Mouse (Mus musculus) myocyte (in vitro differentiated cells): ENCODE measurements around the gene Anapc5. TPM values are rescaled to one million over a fixed set of nuclear protein-coding genes. Genes with fewer than 3 reads are reported as not detected.

ENCODE experiments used
- H3K27me3 ChIP-seq: one replicate; pipeline ENCODE4 v1.6.1; 2011; ENCODE audit not compliant: control insufficient read depth, insufficient read depth, insufficient read length
- H3K36me3 ChIP-seq: one replicate; pipeline ENCODE4 v1.6.1; 2011; ENCODE audit not compliant: control insufficient read depth, insufficient read depth
- H3K4me2 ChIP-seq: one replicate; pipeline ENCODE4 v1.6.1; 2011; ENCODE audit warnings: low read depth, control low read depth
- H3K4me3 ChIP-seq: one replicate; pipeline ENCODE4 v1.5.1; 2011; ENCODE audit warnings: mild to moderate bottlenecking, control low read depth, moderate library complexity
- H3K79me2 ChIP-seq: one replicate; pipeline ENCODE4 v1.6.1; 2011; ENCODE audit not compliant: control insufficient read depth, insufficient read depth
- H3ac ChIP-seq: one replicate; pipeline ENCODE4 v1.6.1; 2011; ENCODE audit not compliant: control insufficient read depth, insufficient read length
- CEBPB ChIP-seq: IDR thresholded peaks from 2 replicates; pipeline ENCODE4 v1.6.1; 2011; ENCODE audit warnings: mild to moderate bottlenecking, moderate library complexity; ENCODE audit not compliant: poor library complexity, insufficient read depth, severe bottlenecking
- E2F4 ChIP-seq: IDR thresholded peaks from one replicate; pipeline ENCODE4 v1.6.1; 2011; ENCODE audit warnings: mild to moderate bottlenecking, control low read depth, moderate library complexity; ENCODE audit not compliant: insufficient read depth
- MAX ChIP-seq: IDR thresholded peaks from one replicate; pipeline ENCODE4 v1.6.1; 2011; ENCODE audit warnings: low read depth, mild to moderate bottlenecking, control low read depth
- MYOD1 ChIP-seq, 3 experiments: IDR thresholded peaks; one replicate each; pipeline ENCODE4 v1.6.1; 2011; ENCODE audit warnings: control low read depth in 2 of 3, low read depth in 2 of 3, mild to moderate bottlenecking in 2 of 3, moderate library complexity in 1 of 3; ENCODE audit not compliant: insufficient read length in 2 of 3, control insufficient read depth in 1 of 3
- MYOG ChIP-seq, 3 experiments: IDR thresholded peaks; one replicate each; pipeline ENCODE4 v1.6.1; 2011; ENCODE audit warnings: control low read depth in 2 of 3, low read depth in 2 of 3, mild to moderate bottlenecking in 2 of 3; ENCODE audit not compliant: insufficient read length in 2 of 3, control insufficient read depth in 1 of 3, insufficient read depth in 1 of 3
- POLR2A ChIP-seq: IDR thresholded peaks from one replicate; pipeline ENCODE4 v1.6.1; 2011; ENCODE audit warnings: low read depth, mild to moderate bottlenecking, control low read depth, moderate library complexity; ENCODE audit not compliant: insufficient read length
- POLR2AphosphoS2 ChIP-seq: IDR thresholded peaks from one replicate; pipeline ENCODE4 v1.6.1; 2011; ENCODE audit warnings: low read depth, control low read depth; ENCODE audit not compliant: insufficient read length
- REST ChIP-seq: IDR thresholded peaks from one replicate; pipeline ENCODE4 v1.6.1; 2011; ENCODE audit warnings: mild to moderate bottlenecking, control low read depth, moderate library complexity; ENCODE audit not compliant: insufficient read depth, insufficient read length
- SRF ChIP-seq: IDR thresholded peaks from one replicate; pipeline ENCODE4 v1.6.1; 2011; ENCODE audit warnings: low read depth; ENCODE audit not compliant: control insufficient read depth, insufficient read length
- TCF12 ChIP-seq: IDR thresholded peaks from one replicate; pipeline ENCODE4 v1.6.1; 2011; ENCODE audit warnings: mild to moderate bottlenecking, control low read depth; ENCODE audit not compliant: poor library complexity, insufficient read depth, severe bottlenecking
- TCF3 ChIP-seq: IDR thresholded peaks from one replicate; pipeline ENCODE4 v1.6.1; 2011; ENCODE audit warnings: low read depth, control low read depth; ENCODE audit not compliant: insufficient read length
- USF1 ChIP-seq: IDR thresholded peaks from one replicate; pipeline ENCODE4 v1.6.1; 2011; ENCODE audit warnings: low read depth, mild to moderate bottlenecking, control low read depth, moderate library complexity
- polyA plus RNA-seq: library from polyadenylated mRNA; unstranded; fragments of >200 nt; fragmentation: generic; extraction: Trizol; gene quantifications from one replicate; pipeline ENCODE4 v1.2.1, GENCODE M21; 2012; ENCODE audit warnings: missing spikeins

The Anapc5 gene
- polyA plus RNA-seq, 1 experiment = 197 TPM

DNA sequence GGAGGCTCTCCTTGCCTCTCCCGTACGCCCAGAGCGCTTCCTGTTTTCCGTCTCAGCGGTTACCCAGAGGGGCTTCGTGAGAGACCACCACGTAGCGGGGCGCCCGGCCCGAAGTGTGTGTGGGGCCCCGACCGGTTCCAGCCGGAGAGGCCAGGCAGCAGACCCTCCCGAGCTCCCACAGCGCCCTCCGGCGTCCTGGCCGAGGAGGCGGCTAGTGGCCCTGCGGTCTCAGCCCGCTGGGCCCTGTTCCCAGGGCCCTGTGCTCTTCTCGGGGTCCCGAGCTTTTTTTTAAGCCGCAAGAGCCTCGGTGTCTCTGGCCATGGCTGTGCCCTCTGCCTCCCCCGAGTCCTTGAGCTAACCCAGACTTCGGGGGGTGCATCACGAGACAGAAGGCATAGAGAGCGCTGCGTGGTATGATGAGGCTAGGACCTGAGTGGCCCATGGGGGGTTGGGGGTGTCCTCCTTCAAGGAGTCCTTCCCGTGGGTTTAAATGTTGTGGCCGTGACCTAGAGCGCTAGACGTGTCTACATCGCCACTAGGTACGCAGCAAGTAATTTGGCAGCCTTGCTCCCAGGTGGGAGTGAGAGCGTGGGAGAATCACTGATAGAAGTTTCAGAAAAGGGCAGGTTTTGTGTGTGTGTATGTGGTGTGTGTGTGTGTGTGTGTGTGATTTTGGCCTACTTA lies 29.3 kb upstream of the Anapc5 start:
- peak overlapping the region; percentile 86 for H3K4me2 ChIP-seq
- peak overlapping the region; percentile 42 for H3ac ChIP-seq
- no peaks in the 10 kb centered on the region for H3K27me3 ChIP-seq
- H3K36me3 ChIP-seq = no peaks in the 10 kb centered on the region
- peaks cover 10% of the 10 kb centered on the region for H3K79me2 ChIP-seq
- H3K4me3 ChIP-seq = peak overlapping the region; percentile 76
- TF ChIP-seq MYOD1 (IDR thresholded peaks at IDR 0.05; ENCODE audit: control insufficient read depth in 1 of 3, insufficient read length in 2 of 3, low read depth in 2 of 3) = no peak

DNA sequence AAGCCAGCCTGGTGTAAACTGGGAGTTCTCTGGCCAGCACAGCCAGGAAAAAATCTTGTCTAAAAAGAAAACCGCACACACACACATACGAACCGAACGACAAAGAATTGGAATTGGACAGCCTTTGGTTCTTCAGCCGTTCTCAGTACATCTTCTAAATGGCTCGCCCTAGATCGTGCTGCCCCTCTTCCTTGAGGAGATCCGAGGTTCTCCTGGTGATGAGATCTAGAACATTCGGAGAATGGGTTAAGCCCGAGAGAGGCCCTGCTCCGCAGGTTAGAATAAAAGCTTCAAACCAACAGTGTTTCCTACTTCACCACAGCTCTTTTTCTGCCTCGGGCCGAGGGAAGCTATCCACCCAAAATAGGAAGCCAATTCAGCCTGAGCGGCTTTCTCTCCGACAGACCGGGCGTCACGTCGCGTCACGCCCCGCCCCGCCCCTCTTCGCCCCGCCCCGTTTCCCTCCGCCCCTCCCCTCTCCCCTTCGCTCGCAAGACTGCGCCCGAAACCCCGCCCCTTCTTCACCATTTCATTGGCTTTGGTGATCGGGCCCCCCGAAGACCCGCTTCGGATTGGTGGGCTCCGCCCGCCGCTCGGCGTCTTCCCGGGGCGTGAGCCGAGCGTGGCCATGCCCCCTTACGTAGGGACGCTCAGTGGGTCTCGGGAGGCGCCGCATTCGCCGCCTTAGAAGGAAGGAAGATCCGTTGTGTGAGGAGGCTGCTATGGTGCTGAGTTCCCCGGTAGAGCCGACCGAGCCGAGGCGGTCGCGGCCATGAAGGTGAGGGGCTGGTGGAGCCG lies 28.6 kb upstream of the Anapc5 start, which contains the start of gene Rnf34:
Gene Rnf34, plus strand, starts transcription at position 528 of the 798 bp plus-strand sequence.
- TF ChIP-seq E2F4 (no peak), MYOG (IDR thresholded peaks at IDR 0.05; ENCODE audit: control insufficient read depth in 1 of 3, insufficient read depth in 1 of 3, insufficient read length in 2 of 3, low read depth in 2 of 3) (no peak), MAX (no peak), POLR2AphosphoS2 (peak; percentile 98), TCF12 (no peak), SRF (peak; percentile 86), REST (no peak), MYOD1 (IDR thresholded peaks at IDR 0.05; ENCODE audit: control insufficient read depth in 1 of 3, insufficient read length in 2 of 3, low read depth in 2 of 3) (no peak), USF1 (no peak), POLR2A (peak; percentile 97), CEBPB (no peak), TCF3 (no peak)
- Histone ChIP-seq H3K4me2 (peak within 1 kb of the TSS; percentile 91), H3K36me3 (no peaks in the 10 kb centered on the region), H3ac (peak within 1 kb of the TSS; percentile 42), H3K4me3 (peak within 1 kb of the TSS; percentile 76), H3K27me3 (no peaks in the 10 kb centered on the region), H3K79me2 (peaks cover 10% of the 10 kb centered on the region)

DNA sequence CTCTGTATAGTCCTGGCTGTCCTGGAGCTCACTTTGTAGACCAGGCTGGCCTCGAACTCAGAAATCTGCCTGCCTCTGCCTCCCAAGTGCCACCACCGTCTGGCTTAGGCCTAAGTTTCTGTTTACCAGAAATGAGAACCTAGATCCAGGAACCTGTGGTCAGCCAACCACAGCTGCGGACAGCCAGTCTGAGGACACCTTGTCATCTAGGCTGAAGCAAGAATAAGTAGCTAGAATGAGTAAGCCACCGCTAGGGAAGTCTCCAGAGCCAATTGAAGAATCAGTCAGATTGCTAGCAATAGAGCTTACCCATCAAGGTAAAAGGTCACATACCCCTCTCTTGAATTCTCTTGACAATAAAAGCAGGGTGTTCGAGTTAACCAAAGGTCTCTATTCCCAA lies 22.7 kb upstream of the Anapc5 start:
- Histone ChIP-seq H3K4me2 (no peak overlapping the region), H3K27me3 (no peaks in the 10 kb centered on the region), H3K4me3 (no peak overlapping the region), H3K79me2 (no peaks in the 10 kb centered on the region), H3ac (no peak overlapping the region), H3K36me3 (no peaks in the 10 kb centered on the region)
- TF ChIP-seq POLR2AphosphoS2 (no peak), TCF12 (no peak), MYOG (IDR thresholded peaks at IDR 0.05; ENCODE audit: control insufficient read depth in 1 of 3, insufficient read depth in 1 of 3, insufficient read length in 2 of 3, low read depth in 2 of 3) (no peak), E2F4 (no peak), USF1 (no peak), MYOD1 (IDR thresholded peaks at IDR 0.05; ENCODE audit: control insufficient read depth in 1 of 3, insufficient read length in 2 of 3, low read depth in 2 of 3) (no peak), CEBPB (no peak)

DNA sequence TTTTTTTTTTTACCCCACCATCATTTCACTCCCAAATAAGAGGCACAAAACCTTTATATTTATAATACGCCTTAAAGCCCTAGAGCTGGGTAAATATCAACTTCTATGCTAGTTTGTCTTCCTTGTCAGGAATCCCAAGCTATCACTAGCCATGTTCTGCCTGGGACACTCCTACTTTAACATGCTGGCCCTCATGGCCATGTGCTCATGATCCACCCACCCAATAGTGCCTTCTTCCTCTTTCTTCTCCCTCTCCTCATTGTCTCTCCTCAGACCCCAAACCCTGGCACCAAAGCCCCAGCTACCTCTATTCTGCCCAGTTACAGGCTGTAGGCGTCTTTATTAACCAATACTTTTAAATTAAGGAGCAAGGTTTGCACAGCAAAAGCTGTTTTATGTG lies 20.0 kb upstream of the Anapc5 start:
- TF ChIP-seq MYOG (IDR thresholded peaks at IDR 0.05; ENCODE audit: control insufficient read depth in 1 of 3, insufficient read depth in 1 of 3, insufficient read length in 2 of 3, low read depth in 2 of 3) (no peak), E2F4 (no peak), SRF (no peak), TCF12 (no peak), POLR2A (no peak), CEBPB (no peak), USF1 (no peak), REST (no peak), POLR2AphosphoS2 (no peak), MYOD1 (IDR thresholded peaks at IDR 0.05; ENCODE audit: control insufficient read depth in 1 of 3, insufficient read length in 2 of 3, low read depth in 2 of 3) (no peak), TCF3 (no peak), MAX (no peak)
- no peak overlapping the region for H3K4me2 ChIP-seq
- no peaks in the 10 kb centered on the region for H3K79me2 ChIP-seq
- no peak overlapping the region for H3ac ChIP-seq
- H3K4me3 ChIP-seq = no peak overlapping the region
- H3K27me3 ChIP-seq = no peaks in the 10 kb centered on the region
- no peaks in the 10 kb centered on the region for H3K36me3 ChIP-seq

DNA sequence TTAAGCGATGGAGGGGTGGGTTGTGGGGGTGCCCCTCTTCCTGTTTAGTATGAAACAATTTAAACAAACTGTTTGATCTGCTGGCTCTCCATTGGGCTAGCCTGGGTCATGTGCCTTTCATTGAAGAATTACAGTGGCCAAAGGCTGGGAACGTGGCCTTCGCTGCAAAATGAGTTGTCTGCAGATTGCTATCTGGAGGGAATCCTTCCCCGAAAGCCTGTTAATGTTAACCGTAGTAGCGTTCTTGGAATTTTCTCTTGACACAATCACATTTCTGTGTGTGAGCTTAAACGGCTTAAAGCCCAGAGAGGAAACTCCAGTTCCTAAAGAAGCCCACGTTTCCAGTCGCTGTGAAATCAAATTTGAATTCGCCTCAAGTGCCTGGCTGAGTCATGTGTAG lies 11.9 kb upstream of the Anapc5 start:
- Histone ChIP-seq H3K4me2 (no peak overlapping the region), H3K36me3 (no peaks in the 10 kb centered on the region), H3K27me3 (no peaks in the 10 kb centered on the region), H3K4me3 (no peak overlapping the region), H3ac (no peak overlapping the region), H3K79me2 (no peaks in the 10 kb centered on the region)
- no peak for TF ChIP-seq TCF3
- no peak for TF ChIP-seq REST
- TF ChIP-seq SRF = no peak
- no peak for TF ChIP-seq MAX
- TF ChIP-seq MYOG (IDR thresholded peaks at IDR 0.05; ENCODE audit: control insufficient read depth in 1 of 3, insufficient read depth in 1 of 3, insufficient read length in 2 of 3, low read depth in 2 of 3) = no peak
- no peak for TF ChIP-seq USF1
- TF ChIP-seq TCF12 = no peak
- no peak for TF ChIP-seq E2F4
- TF ChIP-seq CEBPB = no peak
- TF ChIP-seq POLR2AphosphoS2 = no peak
- TF ChIP-seq POLR2A = no peak
- TF ChIP-seq MYOD1 (IDR thresholded peaks at IDR 0.05; ENCODE audit: control insufficient read depth in 1 of 3, insufficient read length in 2 of 3, low read depth in 2 of 3) = no peak
